Mouse (Mus musculus) heart, postnatal 0 days (tissue): ENCODE results near the gene Ap2a1.

Experiments used
- CTCF ChIP-seq: IDR thresholded peaks from 2 replicates; pipeline ENCODE4 v1.5.1; 2016; ENCODE audit warnings: antibody characterized with exemption, control low read depth, low read depth
- EP300 ChIP-seq: IDR thresholded peaks from 2 replicates; pipeline ENCODE4 v1.6.1; 2016; ENCODE audit warnings: antibody characterized with exemption, low read depth

- TF ChIP-seq CTCF (no peak), EP300 (no peak)
Measured at GRCm38 (mm10) chr7:44975117-44975419, 45.8 kb upstream of the Ap2a1 start.
